Mouse (Mus musculus) ES-E14 (cell line): ENCODE measurements around the gene Cmss1.

Experiments
- CHD2 ChIP-seq: IDR thresholded peaks from 2 replicates; pipeline ENCODE4 v1.6.1; 2014; ENCODE audit warnings: mild to moderate bottlenecking, low read depth, low read length, inconsistent platforms
- ZC3H11A ChIP-seq: IDR thresholded peaks from 2 replicates; pipeline ENCODE4 v1.6.1; 2012; ENCODE audit warnings: low read depth, mild to moderate bottlenecking, inconsistent platforms, low read length, borderline replicate concordance

DNA sequence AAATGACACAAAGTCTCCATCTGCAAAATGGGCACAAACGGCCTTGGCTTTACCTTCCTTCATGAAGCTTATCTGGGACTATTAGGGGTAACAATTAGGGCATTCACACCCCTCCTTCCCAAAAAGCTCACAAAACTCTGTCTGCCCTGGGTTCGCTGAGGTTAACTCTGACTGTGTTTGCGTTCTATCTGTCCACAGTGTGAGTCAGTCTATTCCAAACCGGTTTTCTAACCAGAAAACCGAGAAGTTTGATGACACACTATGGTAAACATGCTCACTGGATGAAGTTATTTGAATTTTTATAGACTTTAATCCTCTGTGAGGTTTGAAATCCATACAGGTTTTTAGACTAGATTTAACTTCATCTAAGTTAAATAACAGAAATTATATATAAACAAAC lies 81.6 kb downstream of the Cmss1 start:
- TF ChIP-seq ZC3H11A, result no peak
- TF ChIP-seq CHD2, result no peak
